Mouse (Mus musculus) embryonic facial prominence, embryonic 14.5 days (tissue): Measurements from ENCODE around the gene Ppp1r9b. TPM values are rescaled to one million over a fixed set of nuclear protein-coding genes. Genes with fewer than 3 reads are reported as not detected.
"Not testable (repeated sequence)": the region's sequence is repeated elsewhere in the genome, so short reads cannot be mapped to it uniquely, and the experiment has no call there.

Experiments used
- ATAC-seq: fragments of 200-750 bp; cut with Nextera tagmentation; 2 replicates; pipeline ENCODE4 v1.8.0; 2017; ENCODE audit warnings: low read depth, moderate number of reproducible peaks, moderate TSS enrichment
- DNase-seq: peaks from one replicate; pipeline ENCODE4 v3.0.0-alpha.2; 2015; ENCODE audit warnings: low spot score
- H3K27ac ChIP-seq: fragments of 300-500 bp; sonication (generic); replicated peaks from 2 replicates; pipeline ENCODE4 v1.5.1; 2014; ENCODE audit warnings: low read depth, mild to moderate bottlenecking, low read length, moderate library complexity
- H3K27me3 ChIP-seq: fragments of 300-500 bp; sonication (generic); replicated peaks from 2 replicates; pipeline ENCODE4 v1.6.1; 2014; ENCODE audit warnings: low read length; ENCODE audit not compliant: control insufficient read depth, insufficient read depth
- H3K36me3 ChIP-seq: fragments of 300-500 bp; sonication (generic); 2 replicates; pipeline ENCODE4 v1.6.1; 2014; ENCODE audit warnings: low read length, mixed read lengths; ENCODE audit not compliant: control insufficient read depth, insufficient read depth
- H3K4me1 ChIP-seq: fragments of 300-500 bp; sonication (generic); 2 replicates; pipeline ENCODE4 v1.6.1; 2014; ENCODE audit warnings: antibody characterized with exemption, low read length; ENCODE audit not compliant: control insufficient read depth, insufficient read depth
- H3K4me2 ChIP-seq: fragments of 300-500 bp; sonication (generic); 2 replicates; pipeline ENCODE4 v1.6.1; 2014; ENCODE audit warnings: low read depth, mild to moderate bottlenecking, low read length, moderate library complexity, mixed read lengths
- H3K4me3 ChIP-seq: fragments of 300-500 bp; sonication (generic); 2 replicates; pipeline ENCODE4 v1.5.1; 2014; ENCODE audit warnings: low read depth, mild to moderate bottlenecking, low read length
- H3K9ac ChIP-seq: fragments of 300-500 bp; sonication (generic); 2 replicates; pipeline ENCODE4 v1.6.1; 2014; ENCODE audit warnings: low read depth, mild to moderate bottlenecking, low read length, moderate library complexity, mixed read lengths
- H3K9me3 ChIP-seq: fragments of 300-500 bp; sonication (generic); 2 replicates; pipeline ENCODE4 v1.6.1; 2016; ENCODE audit warnings: low read length; ENCODE audit not compliant: control insufficient read depth
- WGBS: fragments of 180-500 bp; shearing (Covaris S2); extraction: QIAGEN DNeasy Blood & Tissue Kit; methylation state at CpG from one replicate; pipeline ENCODE4 v1.1.7; 2014; 5-methylcytosine and 5-hydroxymethylcytosine counted together
- polyA plus RNA-seq: library from polyadenylated mRNA; unstranded; fragments of >200 nt; fragmentation: Nextera tagmentation; extraction: Ambion mirVana; gene quantifications from 2 replicates; pipeline ENCODE4 v1.2.1, GENCODE M21; 2014

The Ppp1r9b gene
- polyA plus RNA-seq, 1 experiment from 2014 or later = 16.0 TPM

DNA sequence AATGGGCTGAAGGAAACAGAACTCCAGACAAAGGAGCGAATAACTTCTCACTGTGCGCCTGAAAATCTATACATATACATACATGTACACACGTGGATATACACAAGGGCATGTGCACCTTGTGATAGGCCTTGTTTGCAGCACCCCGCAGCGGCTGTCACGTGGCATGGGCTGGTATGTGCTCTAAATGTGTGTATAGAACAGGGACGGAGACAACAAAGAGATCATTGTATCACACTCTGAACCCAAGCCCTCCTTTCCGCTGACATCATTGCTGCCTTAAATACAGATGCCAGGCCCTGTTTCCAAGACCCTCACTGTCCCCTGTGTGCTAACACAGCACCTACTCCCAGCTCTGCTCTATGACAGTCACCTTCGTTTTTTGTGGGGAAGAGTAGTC lies 35.7 kb upstream of the Ppp1r9b start:
- ATAC-seq = peak; percentile 26; the same call in 1 of the 2 replicates
- Histone ChIP-seq H3K4me3 (no peak overlapping the region), H3K27me3 (no peaks in the 10 kb centered on the region), H3K9me3 (no peaks in the 10 kb centered on the region), H3K4me1 (peaks cover 16% of the 10 kb centered on the region), H3K27ac (peak overlapping the region; percentile 41), H3K36me3 (peaks cover 20% of the 10 kb centered on the region), H3K9ac (no peak overlapping the region), H3K4me2 (0 out of 2 replicates have a peak overlapping the region, but pooled peaks have one; percentile 3)
- DNase-seq = no peak
- 53% methylated on average over 9 of the region's 9 CpGs for WGBS

DNA sequence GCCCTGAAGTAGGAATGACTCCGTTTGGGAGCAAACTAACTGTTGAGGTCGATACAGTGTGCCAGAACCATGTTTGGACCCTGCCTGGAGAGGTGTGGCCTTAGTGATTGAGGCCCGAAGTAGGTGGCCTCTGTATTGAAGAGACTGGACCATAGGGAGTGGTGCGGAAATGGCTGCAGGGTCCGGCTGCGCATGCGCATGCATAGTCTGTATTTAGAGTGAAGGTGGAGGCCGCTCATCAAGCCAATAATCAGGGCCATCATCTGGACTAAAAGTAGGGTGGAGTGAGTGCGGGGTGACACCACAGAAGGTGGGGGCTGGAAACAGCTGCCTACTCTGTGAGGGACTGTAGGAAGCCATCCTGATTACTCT lies 33.2 kb upstream of the Ppp1r9b start:
- no peaks in the 10 kb centered on the region for H3K36me3 ChIP-seq
- peak overlapping the region; percentile 68 for H3K27ac ChIP-seq
- H3K9ac ChIP-seq = no peak overlapping the region
- no peak overlapping the region for H3K4me3 ChIP-seq
- DNase-seq (no peak), ATAC-seq (no peak)
- H3K4me2 ChIP-seq = no peak overlapping the region
- peaks cover 14% of the 10 kb centered on the region for H3K4me1 ChIP-seq
- 82% methylated on average over 9 of the region's 9 CpGs for WGBS
- H3K9me3 ChIP-seq = no peaks in the 10 kb centered on the region
- no peaks in the 10 kb centered on the region for H3K27me3 ChIP-seq

GRCm38 (mm10) chr11:94958065-94958858 lies 32.6 kb upstream of the Ppp1r9b start:
- DNase-seq = peak; percentile 81
- H3K36me3 ChIP-seq = no peaks in the 10 kb centered on the region
- H3K4me1 ChIP-seq = peaks cover 14% of the 10 kb centered on the region
- no peaks in the 10 kb centered on the region for H3K9me3 ChIP-seq
- H3K9ac ChIP-seq = no peak overlapping the region
- no peak overlapping the region for H3K4me2 ChIP-seq
- no peaks in the 10 kb centered on the region for H3K27me3 ChIP-seq
- 12% methylated on average over 7 of the region's 8 CpGs for WGBS
- H3K27ac ChIP-seq = peak overlapping the region; percentile 68
- peak; percentile 37 for ATAC-seq
- H3K4me3 ChIP-seq = no peak overlapping the region

DNA sequence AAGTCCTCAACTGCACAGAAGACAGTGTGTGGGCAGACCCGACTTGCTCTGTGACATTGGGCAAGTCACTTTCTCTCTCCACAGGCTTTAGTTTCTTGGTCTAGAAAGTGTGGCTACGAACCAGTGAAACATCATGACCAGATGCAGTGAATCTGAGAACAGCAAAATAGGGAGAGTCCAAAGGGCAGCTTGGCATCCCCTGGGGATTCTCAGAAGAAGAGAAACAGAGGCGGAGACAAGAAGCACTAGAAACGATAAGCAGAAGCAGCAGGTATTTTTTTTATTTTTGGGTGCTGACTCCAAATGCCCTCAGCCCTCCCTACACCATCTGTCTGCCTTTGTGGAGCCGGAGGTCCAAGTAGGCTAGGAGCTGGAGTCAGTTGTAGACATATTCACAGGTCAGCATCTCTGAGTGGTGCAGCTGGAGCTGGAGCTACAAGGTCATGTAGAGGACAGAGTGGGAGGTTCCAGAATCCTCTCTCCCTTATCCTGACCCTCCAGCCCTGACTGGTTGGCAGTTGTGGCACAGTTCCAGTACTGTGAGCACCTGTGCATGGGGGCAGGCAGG lies 28.2 kb upstream of the Ppp1r9b start:
- no peak overlapping the region for H3K27ac ChIP-seq
- no peak overlapping the region for H3K4me2 ChIP-seq
- DNase-seq (no peak), ATAC-seq (no peak)
- peaks cover 19% of the 10 kb centered on the region for H3K4me1 ChIP-seq
- no peak overlapping the region for H3K9ac ChIP-seq
- 71% methylated on average over 5 of the region's 5 CpGs for WGBS
- H3K27me3 ChIP-seq = no peaks in the 10 kb centered on the region
- no peak overlapping the region for H3K4me3 ChIP-seq
- H3K36me3 ChIP-seq = no peaks in the 10 kb centered on the region
- H3K9me3 ChIP-seq = no peaks in the 10 kb centered on the region

GRCm38 (mm10) chr11:94967419-94967818 lies 23.4 kb upstream of the Ppp1r9b start, which contains the start of gene Hils1:
Gene Hils1, plus strand, starts transcription at chr11:94967593.
- H3K27me3 ChIP-seq = no peaks in the 10 kb centered on the region
- H3K4me1 ChIP-seq = peaks cover 8% of the 10 kb centered on the region; the same call in 1 of the 2 replicates
- no peak within 1 kb of the TSS for H3K9ac ChIP-seq
- no peak within 1 kb of the TSS for H3K27ac ChIP-seq
- 34% methylated on average over 4 of the region's 4 CpGs for WGBS
- no peaks in the 10 kb centered on the region for H3K9me3 ChIP-seq
- no peak within 1 kb of the TSS for H3K4me3 ChIP-seq
- no peaks in the 10 kb centered on the region for H3K36me3 ChIP-seq
- ATAC-seq (no peak), DNase-seq (no peak)
- H3K4me2 ChIP-seq = no peak within 1 kb of the TSS

GRCm38 (mm10) chr11:94968187-94968586 lies 22.6 kb upstream of the Ppp1r9b start:
- H3K36me3 ChIP-seq = no peaks in the 10 kb centered on the region
- WGBS = 88% methylated on average over 7 of the region's 7 CpGs
- no peak overlapping the region for H3K4me2 ChIP-seq
- DNase-seq (no peak), ATAC-seq (no peak)
- peaks cover 8% of the 10 kb centered on the region; the same call in 1 of the 2 replicates for H3K4me1 ChIP-seq
- H3K9me3 ChIP-seq = no peaks in the 10 kb centered on the region
- no peak overlapping the region for H3K27ac ChIP-seq
- no peak overlapping the region for H3K9ac ChIP-seq
- H3K27me3 ChIP-seq = no peaks in the 10 kb centered on the region
- no peak overlapping the region for H3K4me3 ChIP-seq

GRCm38 (mm10) chr11:94969709-94970108 lies 21.1 kb upstream of the Ppp1r9b start:
- H3K36me3 ChIP-seq, H3K27ac ChIP-seq, H3K27me3 ChIP-seq, H3K4me3 ChIP-seq, H3K9ac ChIP-seq, H3K9me3 ChIP-seq, DNase-seq, ATAC-seq, H3K4me2 ChIP-seq, H3K4me1 ChIP-seq: not testable (repeated sequence)
- WGBS = 89% methylated on average over 4 of the region's 4 CpGs

DNA sequence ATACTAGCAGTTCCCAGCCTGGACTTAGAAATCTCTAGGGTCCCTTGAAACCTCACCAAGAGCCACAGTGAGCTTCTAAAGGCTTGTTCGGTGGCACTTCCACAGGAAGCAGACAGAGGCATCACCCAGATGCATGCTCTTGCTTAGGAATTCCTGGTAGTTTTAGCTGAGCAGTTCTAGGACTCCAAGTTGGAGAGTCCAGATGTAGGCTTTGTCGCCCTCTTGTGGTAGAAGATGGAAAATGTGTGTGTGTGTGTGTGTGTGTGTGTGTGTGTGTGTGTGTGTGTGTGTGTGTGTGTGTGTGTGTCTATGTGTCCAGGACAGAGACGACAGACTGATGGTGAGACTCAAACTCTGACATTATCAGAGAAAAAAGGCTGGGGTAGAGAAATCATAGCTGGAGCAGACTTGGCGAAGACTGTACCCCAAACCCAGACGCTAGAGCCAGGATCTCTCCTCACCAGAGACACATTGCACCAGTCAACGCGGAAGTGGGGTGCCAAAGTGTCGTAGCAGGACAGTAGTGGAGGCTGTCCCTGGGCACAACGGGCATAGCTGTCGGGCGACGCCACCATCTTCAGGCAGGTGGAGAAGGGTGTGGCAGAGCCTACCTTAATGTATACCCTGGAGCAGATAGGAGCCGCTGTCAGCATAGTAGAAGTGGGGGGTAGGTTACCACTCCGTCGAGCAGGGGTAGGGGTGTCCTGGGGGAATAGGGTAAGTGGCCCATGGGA lies 20.5 kb upstream of the Ppp1r9b start:
- H3K4me2 ChIP-seq = no peak overlapping the region
- no peaks in the 10 kb centered on the region for H3K36me3 ChIP-seq
- H3K27ac ChIP-seq = no peak overlapping the region
- no peaks in the 10 kb centered on the region for H3K27me3 ChIP-seq
- ATAC-seq (peak; percentile 44; the same call in 1 of the 2 replicates), DNase-seq (peak; percentile 82)
- no peak overlapping the region for H3K9ac ChIP-seq
- H3K9me3 ChIP-seq = no peaks in the 10 kb centered on the region
- H3K4me1 ChIP-seq = no peaks in the 10 kb centered on the region
- no peak overlapping the region for H3K4me3 ChIP-seq
- 60% methylated on average over 15 of the region's 15 CpGs for WGBS
